Mouse (Mus musculus): ENCODE data around the gene Qrfp.
A peak's percentile ranks its signal among the peaks of the same experiment; 100 is the strongest.

Qrfp gene

GRCm38 (mm10) chr2:31769631-31770111, 40.7 kb downstream of the Qrfp start:
- DNase-seq (ENCODE audit: low spot score) = peak; percentile 43

GRCm38 (mm10) chr2:31769115-31769514, 41.3 kb downstream of the Qrfp start:
- no peak for DNase-seq (ENCODE audit: low spot score)

- no peak for DNase-seq (ENCODE audit: low spot score)
These were observed 42.6 kb downstream of the Qrfp start for GRCm38 (mm10) chr2:31767815-31768214.

GRCm38 (mm10) chr2:31767104-31767503, 43.3 kb downstream of the Qrfp start:
- DNase-seq (ENCODE audit: low spot score) = no peak

GRCm38 (mm10) chr2:31763271-31763670, 47.1 kb downstream of the Qrfp start:
- no peak for DNase-seq (ENCODE audit: low spot score)

GRCm38 (mm10) chr2:31762853-31763252, 47.5 kb downstream of the Qrfp start:
- DNase-seq (ENCODE audit: low spot score) = no peak

GRCm38 (mm10) chr2:31762155-31762554, 48.2 kb downstream of the Qrfp start:
- no peak for DNase-seq (ENCODE audit: low spot score)

DNA sequence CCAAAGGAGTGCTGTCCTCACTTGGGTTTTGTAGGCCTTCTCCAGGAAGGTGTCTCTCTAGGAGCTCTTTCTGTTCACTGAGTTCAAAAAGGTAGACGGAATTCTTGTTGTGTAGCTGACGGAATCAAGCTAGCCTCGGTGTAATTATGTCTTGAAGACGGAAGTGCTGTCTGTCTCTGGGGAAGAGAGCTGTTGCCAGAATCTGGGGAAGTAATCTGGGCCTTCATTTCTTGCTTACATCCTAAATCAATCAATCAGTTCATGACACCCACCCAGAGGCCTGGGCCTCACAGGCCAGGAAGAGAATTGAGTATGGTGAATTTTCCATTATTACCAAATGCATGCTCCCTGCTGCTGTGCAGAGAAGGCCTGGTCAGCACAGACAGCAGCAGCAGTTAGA, 48.8 kb downstream of the Qrfp start:
- no peak for DNase-seq (ENCODE audit: low spot score)

DNA sequence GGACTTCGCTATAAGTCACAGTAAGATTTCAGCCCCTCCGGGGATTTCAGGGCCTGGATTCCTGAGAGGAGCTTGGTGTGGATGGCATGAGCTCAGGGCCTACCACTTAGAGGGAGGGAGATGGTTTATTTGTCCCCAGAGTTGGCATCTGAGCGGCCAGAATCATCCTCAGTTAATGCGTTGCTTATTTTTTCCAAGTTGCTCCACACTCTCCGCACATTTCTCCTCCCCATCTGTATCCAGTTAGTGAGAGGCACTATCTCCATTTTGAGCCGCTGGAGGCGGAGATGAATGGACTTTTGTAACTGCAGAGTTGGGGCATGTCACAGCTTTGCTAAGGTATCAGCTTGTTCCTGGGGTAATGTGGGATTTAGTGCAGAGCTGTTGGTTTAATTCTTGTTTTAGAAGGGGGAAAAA, 49.3 kb downstream of the Qrfp start:
- DNase-seq (ENCODE audit: low spot score) = no peak

- DNase-seq (ENCODE audit: low spot score) = no peak
These were observed 49.9 kb downstream of the Qrfp start for GRCm38 (mm10) chr2:31760486-31760885.

DNA sequence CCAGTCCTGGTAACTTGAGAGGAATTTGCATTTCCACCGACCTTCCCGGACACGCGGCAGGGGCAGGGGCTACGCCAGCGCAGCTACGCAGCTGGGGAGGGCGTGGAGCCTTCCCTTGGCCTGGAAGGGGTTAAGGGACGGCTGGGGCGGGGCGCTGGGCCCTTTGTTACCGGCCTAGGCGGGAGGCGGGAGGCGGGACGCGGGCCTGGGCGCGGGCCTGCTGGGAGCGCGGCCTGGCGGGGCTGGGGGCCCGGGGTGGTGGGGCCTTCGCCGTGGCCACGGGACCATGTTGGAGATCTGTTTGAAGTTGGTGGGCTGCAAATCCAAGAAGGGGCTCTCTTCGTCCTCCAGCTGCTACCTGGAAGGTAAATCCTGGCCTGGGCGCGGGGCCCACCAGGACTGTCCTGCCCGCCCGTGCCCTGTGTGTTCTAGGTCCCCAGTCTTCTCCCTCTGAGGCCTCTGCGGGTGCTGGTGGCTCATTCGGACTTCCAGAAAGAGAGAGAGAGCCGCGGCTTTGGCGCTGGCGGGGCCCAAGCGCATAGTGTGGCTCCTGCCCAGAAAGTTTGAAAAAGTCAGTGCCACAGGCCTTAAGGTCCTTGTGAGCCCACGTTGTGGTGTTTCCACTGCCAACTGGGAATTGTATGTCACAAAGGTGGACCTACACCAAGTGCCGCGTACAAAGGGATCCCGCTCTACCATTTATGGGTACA, 50.5 kb downstream of the Qrfp start:
- DNase-seq (ENCODE audit: low spot score) = peak; percentile 70

- no peak for DNase-seq (ENCODE audit: low spot score)
These were observed 51.4 kb downstream of the Qrfp start for GRCm38 (mm10) chr2:31758966-31759365.

DNA sequence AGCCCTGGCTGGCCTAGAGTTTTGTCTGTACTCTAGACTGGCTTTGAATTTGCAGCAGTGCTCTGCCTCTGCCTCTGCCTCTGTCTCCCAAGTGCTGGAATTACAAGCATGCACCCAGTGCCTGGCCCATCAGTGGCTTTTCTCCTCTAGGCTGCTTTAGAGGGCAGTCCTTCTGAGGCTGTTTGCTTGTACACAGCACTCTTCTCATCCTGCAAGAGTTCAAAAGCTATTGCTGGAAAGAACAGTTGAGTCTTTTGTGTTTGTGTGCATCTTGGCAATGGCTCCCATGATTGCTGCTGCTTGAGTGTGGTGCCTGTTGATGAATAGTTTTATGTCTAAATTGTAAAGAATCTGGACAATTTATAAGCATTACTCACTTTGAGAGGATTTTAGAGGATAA, 52.9 kb downstream of the Qrfp start:
- no peak for DNase-seq (ENCODE audit: low spot score)
